Mouse (Mus musculus): ENCODE data around the gene Gmeb1. TPM values are rescaled to one million over a fixed set of nuclear protein-coding genes. Genes with fewer than 3 reads are reported as not detected.
A peak's percentile ranks its signal among the peaks of the same experiment; 100 is the strongest.

Gene Gmeb1
- polyA plus RNA-seq, 1 experiment from 2014 or later: 37.7 TPM

DNA sequence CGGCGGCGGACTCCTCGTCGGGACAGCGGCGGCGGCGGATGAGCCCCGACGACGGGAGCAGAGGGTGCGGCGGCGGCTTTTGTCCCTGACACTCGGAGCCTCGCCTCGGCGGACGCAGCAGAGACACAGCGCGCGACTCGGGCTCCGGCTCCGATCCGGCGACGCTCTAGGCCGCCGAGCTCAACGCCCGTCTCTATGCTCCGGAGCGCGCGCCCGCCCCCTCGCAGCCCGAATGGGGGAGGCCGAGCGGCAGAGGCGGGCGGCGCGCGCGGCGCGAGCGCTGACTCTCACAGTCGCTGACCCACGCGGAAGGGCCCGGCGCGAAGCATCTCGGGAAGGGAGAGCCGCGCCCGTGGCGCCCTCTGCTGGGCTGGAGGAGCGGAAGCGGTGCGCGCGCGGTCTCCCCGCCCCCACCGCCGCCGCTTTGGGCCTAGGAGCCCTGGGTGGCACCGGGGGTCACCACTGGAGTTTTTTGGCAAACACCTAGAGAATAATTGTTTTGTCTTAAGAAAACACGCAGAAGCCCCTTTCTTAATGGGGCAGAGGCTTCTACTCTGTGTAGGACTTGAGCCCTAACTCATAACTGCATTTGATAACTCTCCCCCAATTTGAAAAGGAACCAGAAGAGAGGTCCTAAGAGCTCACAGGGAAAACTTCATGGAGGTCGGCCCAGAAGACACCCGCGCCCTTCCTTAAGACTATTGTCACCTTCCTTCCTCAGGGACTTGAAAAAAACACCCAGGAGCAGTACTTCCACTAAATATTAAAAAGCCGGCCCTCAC is 49.3 kb downstream of the Gmeb1 start, which contains the start of gene Ythdf2:
Ythdf2 (minus strand) TSS at position 351 of the 782 bp plus-strand sequence.
- H3K36me3 ChIP-seq: peaks cover 14% of the 10 kb centered on the region
- ATAC-seq (ENCODE audit: low FRiP score): peak; percentile 98
- peak within 1 kb of the TSS; percentile 97 for H3K4me3 ChIP-seq (replicated peaks)
- whole genome bisulfite sequencing: 1% methylated on average over 75 of the region's 78 CpGs
- H3K9me3 ChIP-seq (replicated peaks): no peaks in the 10 kb centered on the region
- peak within 1 kb of the TSS; percentile 83 for H3K4me2 ChIP-seq
- peak within 1 kb of the TSS; percentile 96 for H3K9ac ChIP-seq (replicated peaks)
- H3K4me1 ChIP-seq: peaks cover 24% of the 10 kb centered on the region
- peak within 1 kb of the TSS; percentile 95 for H3K27ac ChIP-seq (replicated peaks)
- no peaks in the 10 kb centered on the region for H3K27me3 ChIP-seq (replicated peaks)

DNA sequence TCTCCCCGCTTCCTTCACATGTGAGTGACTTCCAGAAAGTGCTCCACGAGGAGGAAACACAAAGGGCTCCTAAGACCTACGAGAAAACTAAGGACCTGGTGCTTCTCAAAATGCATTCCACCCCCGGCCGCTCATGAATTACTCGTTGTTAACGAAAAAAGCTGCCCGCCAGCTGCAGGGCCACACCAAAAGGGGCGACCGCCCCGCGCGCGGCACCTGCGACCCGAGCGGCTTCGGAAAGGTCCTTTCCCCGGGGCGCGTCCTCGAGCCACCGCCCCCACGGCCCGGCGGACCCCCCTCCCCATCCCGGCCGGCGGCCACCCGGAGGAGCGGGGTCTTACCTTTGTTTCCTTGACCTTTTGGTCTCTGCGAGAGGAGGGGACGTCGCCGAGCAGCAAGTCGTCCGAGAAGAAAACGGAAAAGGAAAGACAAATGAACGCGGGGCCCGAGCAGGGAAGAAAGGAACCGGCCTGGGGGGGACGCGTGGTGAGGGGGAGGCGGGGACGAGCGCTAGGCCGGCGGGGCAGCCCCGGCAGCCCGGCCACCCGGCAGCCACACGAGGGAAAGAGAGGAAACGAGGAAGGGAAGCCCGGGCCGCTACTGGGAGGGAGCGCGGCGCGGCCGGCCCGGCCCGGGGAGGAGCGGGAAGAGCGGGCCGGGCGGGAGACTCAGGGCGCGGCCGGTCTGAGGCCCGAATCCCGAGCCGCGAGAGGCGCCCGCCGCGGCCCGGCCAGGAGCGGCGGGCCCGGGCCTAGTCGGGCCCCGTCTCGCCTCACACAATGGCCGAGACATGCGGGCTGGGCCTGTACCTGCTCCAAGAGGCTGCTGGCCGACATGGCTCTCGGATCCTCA is 50.1 kb downstream of the Gmeb1 start:
- Histone ChIP-seq H3K27me3 (replicated peaks) (no peaks in the 10 kb centered on the region), H3K4me1 (peaks cover 24% of the 10 kb centered on the region), H3K36me3 (peaks cover 20% of the 10 kb centered on the region), H3K4me3 (replicated peaks) (peak overlapping the region; percentile 97), H3K27ac (replicated peaks) (peak overlapping the region; percentile 95), H3K9me3 (replicated peaks) (no peaks in the 10 kb centered on the region), H3K4me2 (peak overlapping the region; percentile 83), H3K9ac (replicated peaks) (peak overlapping the region; percentile 96)
- under 1% methylated on average over 81 of the region's 89 CpGs for WGBS
- peak; percentile 84 for ATAC-seq (ENCODE audit: low FRiP score)

DNA sequence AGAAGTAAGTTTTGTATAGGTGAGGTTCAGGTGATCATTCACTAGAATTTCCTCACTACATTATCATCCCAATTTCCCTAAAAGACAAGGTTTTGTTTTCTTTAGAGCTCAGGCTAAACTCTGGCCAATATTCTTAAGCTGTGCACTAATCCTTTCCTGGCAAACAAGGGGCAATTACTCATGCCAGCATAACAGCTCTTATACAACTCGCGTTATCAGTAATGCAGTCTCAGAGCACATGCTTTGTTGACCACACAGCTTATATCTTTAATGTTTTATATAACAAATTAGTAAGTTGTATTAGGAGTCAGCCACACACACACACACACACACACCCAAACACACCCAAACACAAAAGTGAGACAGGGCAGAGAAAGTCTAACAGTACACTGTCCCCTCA is 51.1 kb downstream of the Gmeb1 start:
- Histone ChIP-seq H3K9ac (replicated peaks) (peak overlapping the region; percentile 96), H3K9me3 (replicated peaks) (no peaks in the 10 kb centered on the region), H3K27ac (replicated peaks) (no peak overlapping the region), H3K27me3 (replicated peaks) (no peaks in the 10 kb centered on the region), H3K36me3 (peaks cover 27% of the 10 kb centered on the region), H3K4me3 (replicated peaks) (peak overlapping the region; percentile 97), H3K4me1 (peaks cover 24% of the 10 kb centered on the region), H3K4me2 (peak overlapping the region; percentile 83)
- no peak for ATAC-seq (ENCODE audit: low FRiP score)
- WGBS: 40% methylated on average over 2 of the region's 2 CpGs

DNA sequence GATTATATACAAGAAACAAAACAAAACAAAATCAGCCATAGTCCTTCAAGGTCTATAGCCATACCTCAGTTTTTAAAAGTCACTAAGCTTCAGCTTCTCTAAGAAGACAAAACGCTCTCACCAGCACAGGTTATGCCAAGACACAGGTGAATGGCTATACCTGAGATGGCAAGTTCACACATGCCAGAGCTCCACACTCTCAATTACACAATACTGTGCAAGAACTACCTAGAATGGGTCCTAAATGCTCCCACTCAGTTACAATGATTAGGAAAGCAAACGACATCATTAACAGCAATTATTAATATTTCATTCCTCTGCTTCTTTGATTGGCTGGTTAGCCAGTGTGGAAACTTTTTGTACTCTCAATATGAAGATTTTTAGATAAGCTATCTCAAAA is 52.1 kb downstream of the Gmeb1 start:
- Histone ChIP-seq H3K4me3 (replicated peaks) (no peak overlapping the region), H3K9ac (replicated peaks) (no peak overlapping the region), H3K27me3 (replicated peaks) (no peaks in the 10 kb centered on the region), H3K36me3 (peaks cover 37% of the 10 kb centered on the region), H3K4me2 (no peak overlapping the region), H3K4me1 (peaks cover 29% of the 10 kb centered on the region), H3K27ac (replicated peaks) (no peak overlapping the region), H3K9me3 (replicated peaks) (no peaks in the 10 kb centered on the region)
- WGBS: 95% methylated on average over 2 of the region's 2 CpGs
- no peak for ATAC-seq (ENCODE audit: low FRiP score)

DNA sequence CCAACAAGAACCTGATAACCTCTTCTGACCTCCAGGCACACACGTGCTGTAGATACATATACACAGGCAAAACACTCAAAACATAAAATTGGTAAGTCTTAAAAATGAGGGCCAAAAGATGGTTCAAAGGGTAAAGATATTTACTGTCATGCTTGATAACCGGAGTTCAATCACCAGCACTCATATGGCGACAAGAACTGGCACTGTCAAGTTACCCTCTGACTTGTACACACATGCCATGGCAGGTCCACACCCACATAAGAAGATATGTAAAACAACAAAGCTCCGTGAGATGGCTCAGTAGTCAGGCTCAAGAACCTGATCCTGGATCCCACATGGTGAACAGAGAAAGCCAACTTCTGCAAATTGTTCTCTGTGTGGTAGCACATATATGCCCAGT is 54.1 kb downstream of the Gmeb1 start:
- no peak for ATAC-seq (ENCODE audit: low FRiP score)
- no peak overlapping the region for H3K9ac ChIP-seq (replicated peaks)
- H3K27ac ChIP-seq (replicated peaks): no peak overlapping the region
- 96% methylated on average over 4 of the region's 4 CpGs for WGBS
- peaks cover 54% of the 10 kb centered on the region for H3K36me3 ChIP-seq
- H3K4me3 ChIP-seq (replicated peaks): no peak overlapping the region
- no peaks in the 10 kb centered on the region for H3K27me3 ChIP-seq (replicated peaks)
- H3K4me2 ChIP-seq: no peak overlapping the region
- peaks cover 39% of the 10 kb centered on the region for H3K4me1 ChIP-seq
- no peaks in the 10 kb centered on the region for H3K9me3 ChIP-seq (replicated peaks)

DNA sequence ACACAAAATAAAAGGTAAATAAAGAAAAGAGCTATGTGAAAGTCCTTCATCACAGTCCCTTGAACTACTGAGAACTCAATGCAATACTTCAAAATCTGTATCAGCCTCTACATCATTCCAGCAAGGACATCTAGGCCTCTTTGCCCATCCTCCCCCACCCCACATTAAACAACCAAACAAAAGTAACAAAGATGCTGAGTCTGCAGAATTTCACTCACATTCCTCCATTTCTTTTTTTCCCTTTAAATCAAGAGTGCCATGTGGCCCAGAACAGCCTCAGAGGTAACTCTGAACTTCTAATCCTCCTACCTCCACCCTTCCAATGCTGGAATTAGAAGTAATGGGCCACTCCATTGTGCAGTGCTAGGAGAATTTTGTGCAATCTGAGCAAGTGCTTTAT is 62.6 kb downstream of the Gmeb1 start:
- H3K4me3 ChIP-seq (replicated peaks): no peak overlapping the region
- no peak overlapping the region for H3K9ac ChIP-seq (replicated peaks)
- ATAC-seq (ENCODE audit: low FRiP score): no peak
- no peak overlapping the region for H3K4me2 ChIP-seq
- H3K36me3 ChIP-seq: peaks cover 14% of the 10 kb centered on the region
- no peaks in the 10 kb centered on the region for H3K27me3 ChIP-seq (replicated peaks)
- H3K27ac ChIP-seq (replicated peaks): no peak overlapping the region
- peaks cover 57% of the 10 kb centered on the region for H3K4me1 ChIP-seq
- no peaks in the 10 kb centered on the region for H3K9me3 ChIP-seq (replicated peaks)

DNA sequence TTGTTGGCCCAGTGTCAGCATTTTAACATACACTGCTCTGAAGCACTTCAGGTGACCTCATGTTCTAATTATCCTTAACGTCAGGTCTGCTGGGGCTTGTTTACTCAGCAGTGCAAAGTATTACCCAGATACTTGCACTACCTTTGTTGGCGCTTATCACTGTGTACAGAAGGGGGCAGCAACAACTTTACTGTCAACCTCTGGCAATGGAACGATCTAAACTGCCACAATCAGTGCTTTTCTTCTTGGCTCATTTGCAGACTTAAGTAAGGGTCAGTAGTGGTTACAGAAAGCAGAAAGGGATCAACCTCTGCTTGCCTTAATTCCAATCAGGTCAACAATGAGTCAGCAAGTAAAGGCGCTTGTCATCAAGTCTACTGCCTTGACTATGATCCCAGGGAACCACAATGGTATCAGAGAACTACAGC is 63.1 kb downstream of the Gmeb1 start:
- Histone ChIP-seq H3K4me2 (no peak overlapping the region), H3K36me3 (peaks cover 9% of the 10 kb centered on the region), H3K27ac (replicated peaks) (no peak overlapping the region), H3K4me3 (replicated peaks) (no peak overlapping the region), H3K4me1 (peaks cover 54% of the 10 kb centered on the region), H3K9me3 (replicated peaks) (no peaks in the 10 kb centered on the region), H3K27me3 (replicated peaks) (no peaks in the 10 kb centered on the region), H3K9ac (replicated peaks) (no peak overlapping the region)
- ATAC-seq (ENCODE audit: low FRiP score): no peak
- 55% methylated on average over 4 of the region's 4 CpGs for WGBS

DNA sequence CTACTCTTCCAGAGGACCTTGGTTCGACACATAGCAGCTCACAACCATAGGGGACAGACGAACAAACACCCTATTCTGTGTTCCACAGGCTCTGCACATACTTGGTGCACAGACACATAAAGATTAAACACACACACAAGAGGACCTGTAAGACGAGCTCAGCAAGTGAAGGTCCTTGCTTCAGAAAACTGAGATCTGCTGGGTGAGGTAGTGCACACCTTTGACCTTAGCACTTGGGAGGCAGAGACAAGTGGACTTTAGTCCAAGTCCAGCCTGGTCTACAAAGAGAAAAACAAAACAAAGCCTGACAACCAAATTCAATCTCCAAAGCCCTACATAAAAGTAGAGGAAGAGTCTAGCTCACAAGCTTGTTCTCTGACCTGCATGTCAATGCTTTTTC is 66.4 kb downstream of the Gmeb1 start:
- WGBS: 90% methylated on average over 3 of the region's 3 CpGs
- ATAC-seq (ENCODE audit: low FRiP score): no peak

DNA sequence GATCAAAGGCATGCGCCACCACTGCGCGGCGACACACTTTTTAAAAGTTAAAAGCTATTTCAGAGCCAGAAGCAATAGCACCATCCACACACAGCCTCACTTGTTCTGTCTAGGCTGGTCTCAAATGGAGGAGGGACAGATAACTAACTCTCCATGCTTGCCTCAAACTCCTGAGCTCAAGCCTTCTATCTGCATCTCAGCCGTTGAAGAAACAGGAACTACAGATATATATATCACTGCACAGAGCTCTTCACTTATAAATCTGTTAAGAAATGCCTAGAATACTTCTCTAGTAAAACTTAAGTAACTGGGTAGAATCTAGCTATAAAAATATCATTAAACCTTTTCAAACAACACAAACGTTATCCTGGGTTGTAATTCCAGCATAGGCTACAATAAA is 67.0 kb downstream of the Gmeb1 start:
- peaks cover 20% of the 10 kb centered on the region for H3K4me1 ChIP-seq
- 95% methylated on average over 6 of the region's 6 CpGs for WGBS
- H3K27ac ChIP-seq (replicated peaks): no peak overlapping the region
- no peak overlapping the region for H3K4me3 ChIP-seq (replicated peaks)
- no peak overlapping the region for H3K4me2 ChIP-seq
- H3K27me3 ChIP-seq (replicated peaks): no peaks in the 10 kb centered on the region
- H3K36me3 ChIP-seq: peaks cover 5% of the 10 kb centered on the region; the same call in 1 of the 2 replicates
- ATAC-seq (ENCODE audit: low FRiP score): no peak
- no peaks in the 10 kb centered on the region for H3K9me3 ChIP-seq (replicated peaks)
- H3K9ac ChIP-seq (replicated peaks): no peak overlapping the region

More for the DNA sequence above, 66.4 kb downstream of the Gmeb1 start:
- H3K4me1 ChIP-seq: peaks cover 26% of the 10 kb centered on the region
- no peak overlapping the region for H3K27ac ChIP-seq (replicated peaks)
- H3K36me3 ChIP-seq: peaks cover 5% of the 10 kb centered on the region; the same call in 1 of the 2 replicates
- no peak overlapping the region for H3K4me2 ChIP-seq
- H3K9ac ChIP-seq (replicated peaks): no peak overlapping the region
- no peak overlapping the region for H3K4me3 ChIP-seq (replicated peaks)
- no peaks in the 10 kb centered on the region for H3K27me3 ChIP-seq (replicated peaks)
- H3K9me3 ChIP-seq (replicated peaks): no peaks in the 10 kb centered on the region

DNA sequence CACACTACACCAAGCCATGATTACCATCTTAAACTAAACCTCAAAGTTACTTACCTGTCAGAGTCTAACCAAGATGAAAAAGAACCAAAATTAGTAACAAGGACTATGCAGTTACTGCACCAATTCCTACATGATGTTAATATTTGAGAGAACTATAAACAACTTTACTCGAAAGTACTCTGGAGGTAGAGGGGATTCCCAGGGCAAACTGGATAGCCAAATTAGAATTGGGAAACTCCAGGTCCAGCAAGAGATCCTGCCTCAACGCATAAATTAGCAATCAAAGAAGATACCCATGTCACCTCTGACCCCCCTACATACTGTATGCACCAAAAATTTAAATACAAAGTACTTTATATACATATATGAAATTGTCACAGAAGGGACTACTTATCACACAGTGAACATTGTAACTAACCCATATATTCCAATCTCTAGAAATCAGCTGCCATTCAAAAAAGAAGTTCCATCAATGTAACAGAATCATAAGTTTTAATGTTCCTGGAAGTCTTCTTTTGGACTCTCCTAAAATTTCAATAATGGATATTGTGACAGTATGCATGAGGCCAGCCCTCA is 73.5 kb downstream of the Gmeb1 start:
- Histone ChIP-seq H3K9me3 (replicated peaks) (no peaks in the 10 kb centered on the region), H3K27ac (replicated peaks) (no peak overlapping the region), H3K9ac (replicated peaks) (no peak overlapping the region), H3K27me3 (replicated peaks) (no peaks in the 10 kb centered on the region), H3K4me1 (no peaks in the 10 kb centered on the region), H3K36me3 (peaks cover 24% of the 10 kb centered on the region), H3K4me3 (replicated peaks) (no peak overlapping the region), H3K4me2 (no peak overlapping the region)
- no peak for ATAC-seq (ENCODE audit: low FRiP score)
- WGBS: 93% methylated on average over 2 of the region's 2 CpGs

DNA sequence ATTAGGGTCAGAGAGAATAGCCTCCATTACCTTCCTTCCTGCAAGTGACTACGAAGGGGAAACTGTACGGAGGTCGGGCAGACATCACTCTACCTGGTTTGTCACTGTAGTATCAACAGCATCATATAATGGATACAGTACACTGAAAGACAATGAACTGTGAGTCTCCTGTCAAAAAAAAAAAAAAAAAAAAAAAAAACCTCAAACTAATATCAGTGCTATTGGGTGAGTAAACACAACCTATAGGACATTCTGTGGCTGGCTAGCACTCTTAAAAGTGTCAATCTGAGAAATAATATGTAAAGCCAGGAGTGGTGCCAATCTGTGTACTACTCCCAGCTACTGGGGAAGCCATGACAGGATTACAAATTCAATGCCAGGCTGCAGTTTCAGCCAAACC is 78.2 kb downstream of the Gmeb1 start:
- no peak overlapping the region for H3K27ac ChIP-seq (replicated peaks)

More for the DNA sequence above, 78.2 kb downstream of the Gmeb1 start:
- no peaks in the 10 kb centered on the region for H3K27me3 ChIP-seq (replicated peaks)
- no peak for ATAC-seq (ENCODE audit: low FRiP score)
- no peak overlapping the region for H3K4me3 ChIP-seq (replicated peaks)
- 93% methylated on average over 3 of the region's 3 CpGs for WGBS
- H3K9ac ChIP-seq (replicated peaks): no peak overlapping the region
- peaks cover 19% of the 10 kb centered on the region for H3K36me3 ChIP-seq
- no peak overlapping the region for H3K4me2 ChIP-seq
- H3K4me1 ChIP-seq: peaks cover 3% of the 10 kb centered on the region; the same call in 1 of the 2 replicates
- H3K9me3 ChIP-seq (replicated peaks): no peaks in the 10 kb centered on the region
